Mouse (Mus musculus) retina, embryonic 14.5 days (tissue): ENCODE measurements around the gene Slc22a14.

Experiments used
- DNase-seq: peaks from one replicate; pipeline ENCODE4 v3.0.0-alpha.2; 2015; ENCODE audit warnings: low spot score

The Slc22a14 gene

GRCm38 (mm10) chr9:119357331-119358057, 7.9 kb downstream of the Slc22a14 start, which contains the start of gene Xylb:
Xylb (plus strand) TSS chr9:119357381.
- peak; percentile 95 for DNase-seq

GRCm38 (mm10) chr9:119355943-119356342, 9.4 kb downstream of the Slc22a14 start:
- DNase-seq: no peak

DNA sequence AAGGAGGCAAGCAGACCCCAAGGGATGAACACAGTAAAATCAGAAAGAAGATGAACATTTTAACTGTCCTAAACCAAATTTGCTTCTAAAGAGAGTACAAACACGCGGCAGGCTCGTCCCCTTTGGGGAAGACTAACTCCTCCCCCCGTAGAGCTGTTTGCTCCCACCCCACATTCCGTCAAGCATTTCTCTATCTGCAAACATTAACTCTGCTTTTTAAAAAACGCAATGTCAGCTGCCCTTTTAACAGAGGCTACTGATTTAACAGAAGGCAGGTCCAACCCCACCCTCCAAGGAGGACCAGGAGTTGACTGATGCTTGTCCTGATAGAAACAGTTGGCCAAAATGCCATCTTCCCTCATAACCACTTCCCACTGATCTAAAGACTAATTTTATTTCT, 11.4 kb downstream of the Slc22a14 start:
- DNase-seq: no peak

DNA sequence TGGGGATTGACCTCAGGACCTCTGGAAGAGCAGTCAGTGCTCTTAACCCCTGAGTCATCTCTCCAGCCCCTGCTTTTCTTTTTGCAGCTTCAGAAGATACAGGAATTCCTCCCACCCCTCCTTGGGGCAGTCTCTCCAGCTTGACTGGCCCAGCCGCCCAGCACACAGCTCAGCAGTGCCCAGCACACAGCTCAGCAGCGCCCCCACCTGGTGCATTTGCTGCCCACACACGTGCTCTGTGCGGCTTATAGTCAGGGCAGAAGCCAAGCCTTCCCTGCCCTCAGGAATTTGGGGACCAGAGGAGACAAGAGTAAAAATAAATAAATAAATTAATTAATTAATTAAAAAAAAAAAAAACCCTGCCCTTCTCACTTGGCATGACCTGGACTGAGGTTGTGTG, 13.3 kb downstream of the Slc22a14 start:
- peak; percentile 86 for DNase-seq

GRCm38 (mm10) chr9:119350947-119351705, 14.2 kb downstream of the Slc22a14 start:
- DNase-seq: no peak

- DNase-seq: no peak
Measured at GRCm38 (mm10) chr9:119350531-119350930, 14.8 kb downstream of the Slc22a14 start.

DNA sequence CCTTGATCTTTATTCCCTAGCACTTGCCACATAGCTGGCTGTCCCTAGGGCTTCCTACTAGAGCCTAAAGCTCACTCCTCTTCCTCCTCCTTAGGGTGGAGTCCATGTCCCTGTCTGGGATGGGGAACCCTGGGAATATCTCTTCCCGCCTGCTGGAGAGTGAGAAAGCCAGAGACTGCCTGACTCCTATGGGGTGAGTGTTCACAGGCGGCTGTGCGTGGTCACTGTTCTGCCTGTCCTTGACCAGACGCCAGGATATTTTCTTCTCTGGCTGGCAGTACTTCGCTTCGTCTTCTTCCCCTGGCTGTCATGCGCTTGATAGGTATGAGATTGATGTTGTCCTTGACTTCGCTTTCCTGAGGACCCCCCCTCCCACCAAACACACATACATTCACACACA, 19.0 kb downstream of the Slc22a14 start:
- no peak for DNase-seq

GRCm38 (mm10) chr9:119342728-119343127, 22.6 kb downstream of the Slc22a14 start:
- DNase-seq: no peak

DNA sequence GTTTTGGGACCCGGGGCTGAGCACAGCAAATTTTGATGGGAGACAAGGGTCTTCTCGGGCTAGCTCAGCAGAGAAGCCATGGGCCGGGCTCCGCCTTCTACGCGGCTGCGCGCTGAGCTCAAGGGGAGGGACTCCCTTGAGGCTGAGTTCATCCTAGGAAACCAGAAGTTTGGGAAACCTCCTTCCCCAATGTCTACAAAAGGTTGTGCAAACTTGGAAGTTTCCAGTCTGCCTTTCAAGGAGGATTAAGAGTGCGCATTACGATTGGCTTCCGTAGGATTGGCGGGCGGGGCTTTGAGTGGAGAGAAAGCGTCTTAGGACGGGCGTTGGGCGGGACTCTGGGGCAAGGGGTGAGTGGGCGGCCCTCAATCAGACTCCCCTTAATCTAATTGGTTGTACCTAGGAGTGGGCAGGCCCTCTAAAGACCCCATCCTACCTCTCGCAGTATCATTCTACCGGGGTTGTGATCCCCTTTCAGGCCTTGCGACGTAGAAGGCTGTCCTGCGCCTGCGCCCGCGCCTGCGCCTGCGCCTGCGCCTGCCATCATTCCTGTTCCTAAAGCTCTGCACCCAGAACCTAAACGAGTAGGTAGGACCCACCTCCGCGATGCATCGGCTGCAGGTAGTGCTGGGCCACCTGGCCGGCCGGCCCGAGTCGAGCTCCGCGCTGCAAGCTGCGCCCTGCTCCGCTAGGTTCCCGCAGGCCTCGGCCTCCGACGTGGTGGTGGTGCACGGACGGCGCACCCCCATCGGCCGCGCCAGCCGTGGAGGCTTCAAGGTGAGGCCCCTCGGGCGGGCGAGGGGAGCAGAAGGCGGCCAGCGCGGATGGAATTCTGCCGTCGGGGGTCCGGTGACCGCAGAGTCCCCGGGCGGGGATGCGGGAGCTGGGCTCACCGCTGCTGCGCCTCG, 24.2 kb downstream of the Slc22a14 start, which contains the start of gene Myd88:
Myd88 (minus strand) TSS at position 503 of the 908 bp plus-strand sequence.
- DNase-seq: peak; percentile 88

- DNase-seq: no peak
Measured at GRCm38 (mm10) chr9:119340212-119340580, 25.2 kb downstream of the Slc22a14 start.

DNA sequence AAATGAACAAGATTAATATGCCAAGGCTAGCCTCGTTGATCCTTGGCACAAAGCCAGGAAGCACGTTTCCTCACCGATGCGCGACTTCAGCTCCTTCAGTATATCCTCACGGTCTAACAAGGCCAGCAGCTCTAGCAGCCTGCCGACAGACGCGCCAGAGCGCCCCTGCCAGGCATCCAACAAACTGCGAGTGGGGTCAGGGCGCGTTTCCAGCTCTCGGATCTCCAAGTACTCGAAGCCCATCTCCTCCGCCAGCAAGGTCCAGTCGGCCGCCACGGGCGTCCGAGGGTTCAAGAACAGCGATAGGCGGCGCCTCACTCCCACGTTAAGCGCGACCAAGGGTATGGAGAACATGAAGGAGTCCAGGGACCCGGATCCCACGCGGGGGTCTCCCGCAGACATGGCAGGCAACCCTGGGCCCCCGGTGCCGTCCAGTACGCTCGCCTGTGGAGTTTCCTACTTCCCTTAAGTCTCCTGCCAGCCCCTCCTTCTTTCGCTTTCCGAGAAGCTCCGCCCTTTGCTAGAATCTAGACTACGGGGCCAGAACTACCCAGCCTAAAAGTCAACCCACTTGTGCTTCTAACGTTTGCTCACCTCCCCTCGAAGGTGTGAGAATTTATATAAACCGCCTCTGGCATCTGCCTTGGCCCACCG, 25.7 kb downstream of the Slc22a14 start, which contains the start of gene Acaa1a:
Acaa1a (plus strand) TSS at position 119 of the 654 bp plus-strand sequence.
- peak; percentile 64 for DNase-seq

GRCm38 (mm10) chr9:119339106-119339505, 26.2 kb downstream of the Slc22a14 start:
- DNase-seq: no peak

GRCm38 (mm10) chr9:119338350-119338749, 27.0 kb downstream of the Slc22a14 start:
- DNase-seq: no peak

GRCm38 (mm10) chr9:119337842-119338241, 27.5 kb downstream of the Slc22a14 start:
- no peak for DNase-seq

DNA sequence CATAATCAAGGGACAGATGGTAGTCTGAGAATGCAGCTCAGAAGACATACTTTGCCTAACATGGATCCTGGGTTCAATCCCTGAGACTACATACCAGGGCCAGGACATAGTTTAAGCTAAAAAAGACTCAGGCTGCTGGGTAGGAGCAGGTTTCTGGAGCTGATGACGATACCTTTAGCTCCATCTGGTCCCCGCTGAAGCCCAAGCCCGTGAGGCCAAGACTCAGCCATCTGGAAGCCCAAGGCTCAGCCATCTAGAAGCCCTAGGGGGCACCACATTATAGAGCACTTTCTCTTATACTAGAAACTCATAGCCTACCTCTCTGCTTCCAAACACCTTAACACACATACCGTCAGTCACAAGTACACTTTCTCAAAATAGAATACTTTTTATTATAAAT, 29.8 kb downstream of the Slc22a14 start:
- no peak for DNase-seq

GRCm38 (mm10) chr9:119334834-119335233, 30.5 kb downstream of the Slc22a14 start:
- DNase-seq: no peak

DNA sequence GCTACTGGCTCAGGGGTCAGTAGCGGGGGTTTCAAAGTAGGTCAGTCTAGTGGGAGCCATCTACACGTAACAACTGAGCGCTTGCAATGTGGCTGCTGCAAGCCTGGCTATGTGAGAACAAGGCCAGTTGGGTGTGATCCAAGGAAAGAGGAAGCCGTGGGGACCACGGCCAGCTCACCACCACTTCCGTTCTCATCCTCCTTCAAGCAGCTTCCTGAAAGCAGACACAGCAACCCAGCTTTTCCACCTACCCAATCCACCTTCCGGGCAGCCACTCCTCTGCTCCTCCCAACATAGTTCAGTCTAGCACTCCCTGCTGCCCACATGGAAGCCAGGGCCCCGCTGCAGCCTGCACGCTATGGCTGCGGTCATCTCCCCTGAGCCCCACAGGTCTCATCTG, 31.0 kb downstream of the Slc22a14 start:
- DNase-seq: no peak

GRCm38 (mm10) chr9:119330186-119330963, 35.0 kb downstream of the Slc22a14 start:
- DNase-seq: no peak

- DNase-seq: no peak
Measured at GRCm38 (mm10) chr9:119328488-119328887, 36.9 kb downstream of the Slc22a14 start.

GRCm38 (mm10) chr9:119324130-119324529, 41.2 kb downstream of the Slc22a14 start:
- no peak for DNase-seq

DNA sequence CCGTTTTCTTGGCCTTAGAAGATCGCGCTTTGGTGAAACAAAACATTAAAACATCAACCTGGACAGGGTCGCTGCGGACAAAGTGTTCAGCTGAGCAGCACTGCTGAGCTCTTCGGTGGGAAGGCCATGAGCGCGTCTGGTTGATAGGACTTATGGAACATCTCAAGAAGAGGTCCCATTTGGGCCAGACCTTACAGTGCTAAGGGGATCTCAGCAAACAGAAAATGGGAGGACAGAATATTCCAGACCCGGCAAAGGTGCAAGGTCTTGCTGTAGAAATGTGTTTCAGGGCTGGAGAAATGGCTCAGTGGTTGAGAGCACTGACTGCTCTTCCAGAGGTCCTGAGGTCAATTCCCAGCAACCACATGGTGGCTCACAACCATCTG, 42.1 kb downstream of the Slc22a14 start:
- DNase-seq: no peak
